Mouse (Mus musculus) brain, embryonic 14.5 days (tissue): ENCODE measurements at regions not wholly inside any gene's neighbourhood (a gene's known extent, or its start where the extent isn't known, plus 50 kb on each side); places are given as distances from the start of the nearest gene placed in this dataset.

Source experiments
- DNase-seq: peaks from one replicate; pipeline ENCODE4 v3.0.0-alpha.2; 2011; ENCODE audit warnings: low read depth
- CTCF ChIP-seq: fragments of 200-500 bp; IDR thresholded peaks from 2 replicates; pipeline ENCODE4 v1.5.1; 2012; ENCODE audit warnings: inconsistent platforms, mild to moderate bottlenecking, moderate library complexity, borderline replicate concordance; ENCODE audit not compliant: insufficient read depth, insufficient read length; ENCODE audit errors: extremely low read depth
- POLR2A ChIP-seq: fragments of 200-500 bp; IDR thresholded peaks from 2 replicates; pipeline ENCODE4 v1.6.1; 2012; ENCODE audit warnings: mild to moderate bottlenecking, inconsistent platforms, borderline replicate concordance; ENCODE audit not compliant: poor library complexity, insufficient read depth, insufficient read length, severe bottlenecking; ENCODE audit errors: extremely low read depth

DNA sequence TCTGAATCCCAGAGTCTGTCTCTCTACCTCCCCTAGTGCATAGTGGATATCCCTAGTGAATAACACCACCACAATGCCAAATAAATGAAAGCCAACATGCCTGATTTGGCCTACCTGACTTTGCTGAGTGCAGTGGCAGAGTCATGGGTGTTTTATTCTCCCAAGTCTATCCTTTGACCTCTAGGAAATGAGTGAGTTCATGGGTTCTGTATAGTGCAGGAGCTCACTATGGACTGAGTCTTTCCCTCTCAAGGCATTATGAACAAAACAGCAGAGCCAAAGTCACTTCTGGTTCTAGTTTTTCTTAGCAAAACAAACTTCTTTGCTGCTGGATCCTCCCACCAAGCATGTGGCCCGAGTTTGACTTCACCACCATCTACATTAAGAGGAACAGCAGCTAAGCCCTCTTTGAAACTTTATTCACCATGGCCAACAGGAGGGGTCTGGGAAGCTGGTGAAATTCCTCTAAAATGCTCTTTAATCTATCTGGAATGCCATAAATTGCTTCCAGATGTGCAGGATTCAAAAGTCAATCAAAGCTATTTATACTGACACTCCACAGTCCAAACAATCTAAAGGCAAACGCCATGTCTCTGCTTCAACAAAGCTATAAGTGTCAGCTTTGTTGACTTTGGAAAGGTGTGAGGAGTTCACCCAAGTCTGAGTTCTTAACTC lies 145.9 kb upstream of the Rarb start:
- TF ChIP-seq POLR2A (no peak), CTCF (no peak)
- DNase-seq: peak; percentile 10

- TF ChIP-seq CTCF (no peak), POLR2A (no peak)
These were observed 143.4 kb upstream of the Rarb start for GRCm38 (mm10) chr14:16962216-16962826.

DNA sequence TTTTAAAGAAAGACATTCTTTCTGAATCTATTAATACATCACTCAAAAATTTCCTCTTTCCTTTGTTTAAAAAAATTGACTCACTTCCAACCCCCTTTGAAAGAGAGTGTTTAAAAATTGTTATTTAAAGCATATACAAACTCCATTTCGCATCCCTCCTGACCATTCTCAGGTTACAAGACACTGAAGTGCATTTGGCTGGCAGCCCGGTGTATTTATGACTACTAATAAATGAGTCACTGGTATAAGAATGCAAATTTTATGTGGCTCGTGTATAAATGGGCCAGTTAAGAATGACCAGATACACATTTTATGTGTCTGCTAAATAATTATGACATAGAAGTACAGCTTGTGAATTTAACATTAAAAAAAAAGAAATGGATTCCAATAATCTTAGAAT lies 138.8 kb upstream of the Rarb start:
- peak; percentile 50 for DNase-seq
- TF ChIP-seq CTCF (no peak), POLR2A (no peak)

More at GRCm38 (mm10) chr14:16962216-16962826, 143.4 kb upstream of the Rarb start:
- DNase-seq: no peak

- no peak for TF ChIP-seq POLR2A
- TF ChIP-seq CTCF: no peak
- DNase-seq: peak; percentile 67
These were observed 135.8 kb upstream of the Rarb start for GRCm38 (mm10) chr14:16954511-16955443.

DNA sequence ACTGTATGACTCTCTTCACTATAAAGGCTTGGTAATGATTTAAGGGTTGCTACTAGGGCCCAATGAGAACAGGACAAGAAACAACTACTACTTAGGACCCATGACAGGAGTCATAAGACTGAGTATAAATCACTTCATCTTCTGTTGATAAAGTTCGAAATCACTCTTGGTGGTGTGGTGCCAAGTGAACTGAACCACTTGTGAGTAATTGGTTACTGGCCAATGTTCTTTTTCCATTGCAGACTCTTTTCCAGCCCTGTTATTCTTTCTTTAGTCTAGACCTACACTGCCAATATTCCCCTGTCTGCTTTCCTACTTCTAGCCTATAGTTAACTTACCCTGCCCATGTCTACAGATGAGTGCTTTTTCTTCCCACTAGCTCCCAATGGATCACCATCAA lies 129.8 kb upstream of the Rarb start:
- no peak for TF ChIP-seq CTCF
- no peak for TF ChIP-seq POLR2A
- DNase-seq: no peak

DNA sequence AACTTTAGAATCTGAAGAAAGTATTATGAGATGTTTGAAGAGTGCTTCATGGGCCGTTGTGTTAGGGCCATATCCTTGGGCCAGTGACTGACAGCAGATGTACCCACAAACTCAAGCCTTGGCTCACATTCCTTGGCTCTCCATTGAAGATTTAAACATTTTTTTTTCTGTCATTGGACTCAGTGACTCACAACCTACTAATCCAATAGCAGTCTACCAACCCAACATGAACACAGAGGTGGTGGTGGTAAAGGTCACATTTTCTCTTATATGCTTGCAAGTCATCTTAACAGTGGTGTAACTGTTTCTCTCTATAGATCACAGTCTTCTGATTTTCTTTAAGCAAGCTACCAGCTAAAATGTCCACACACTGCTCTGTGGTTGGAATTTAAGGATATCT lies 125.5 kb upstream of the Rarb start:
- DNase-seq: no peak
- TF ChIP-seq CTCF (no peak), POLR2A (no peak)

DNA sequence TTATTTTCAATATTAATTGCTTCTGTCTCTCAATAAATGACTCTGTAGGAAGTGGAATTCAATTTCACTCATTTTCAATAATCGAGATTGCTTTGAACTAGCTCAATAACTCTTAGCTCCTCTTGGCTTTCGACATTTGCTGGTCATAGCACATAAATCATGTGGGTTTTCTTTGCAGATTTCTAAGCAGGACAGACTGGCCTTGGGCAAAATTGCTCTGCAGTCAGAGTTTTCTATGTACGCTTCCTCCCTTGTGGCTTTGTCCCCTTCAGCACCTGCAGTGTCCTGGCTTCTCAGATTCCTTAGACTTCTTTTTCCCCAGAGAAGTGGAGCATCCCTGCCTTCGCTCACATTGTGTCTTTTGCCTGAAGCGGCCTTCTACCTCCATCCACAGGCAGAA lies 124.6 kb upstream of the Rarb start:
- no peak for TF ChIP-seq CTCF
- TF ChIP-seq POLR2A: no peak

GRCm38 (mm10) chr14:16927136-16927535 lies 108.2 kb upstream of the Rarb start:
- TF ChIP-seq POLR2A (no peak), CTCF (no peak)
- DNase-seq: no peak

More for the DNA sequence above, 124.6 kb upstream of the Rarb start:
- no peak for DNase-seq

- TF ChIP-seq CTCF: no peak
- no peak for TF ChIP-seq POLR2A
- no peak for DNase-seq
These were observed 82.7 kb upstream of the Rarb start for GRCm38 (mm10) chr14:16901534-16902147.

DNA sequence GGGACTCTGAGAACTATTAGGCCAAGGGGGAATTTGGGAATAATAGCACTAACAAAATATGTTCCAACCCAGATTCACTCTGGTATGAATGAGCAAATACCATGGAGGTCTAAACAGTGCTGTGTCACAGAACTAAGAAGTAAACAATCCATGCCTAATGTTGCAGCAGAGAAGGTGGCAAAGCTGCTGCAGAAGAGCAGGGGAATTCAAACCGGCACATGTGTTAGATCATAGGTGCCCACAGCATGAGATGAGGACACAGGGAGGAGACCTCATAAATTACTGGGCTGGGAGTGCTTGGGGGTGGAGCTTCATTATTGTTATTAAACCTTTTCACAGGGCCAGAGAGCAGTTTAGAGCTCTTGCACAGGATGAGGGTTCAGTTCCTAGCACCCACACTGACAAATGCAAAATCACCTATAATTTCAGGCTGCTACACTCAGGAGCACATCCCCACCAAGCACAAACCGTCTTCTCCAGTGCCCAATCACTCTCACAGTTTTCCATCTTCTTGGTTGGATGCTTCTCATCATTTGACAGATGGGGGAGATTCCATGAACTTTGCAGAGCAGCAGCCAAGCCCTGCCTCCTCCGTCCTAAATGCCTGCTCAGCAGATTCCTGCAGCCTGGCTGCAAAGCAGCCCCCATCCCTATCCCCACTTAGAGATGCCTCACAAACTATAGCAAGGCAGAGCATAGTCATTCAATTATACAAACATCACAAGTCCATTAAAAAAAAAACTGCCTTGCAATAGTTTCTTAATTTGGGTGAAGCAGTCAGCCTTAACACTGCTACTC lies 79.0 kb upstream of the Rarb start:
- TF ChIP-seq POLR2A (no peak), CTCF (no peak)
- peak; percentile 31 for DNase-seq

- no peak for DNase-seq
- TF ChIP-seq POLR2A (no peak), CTCF (no peak)
These were observed 78.0 kb upstream of the Rarb start for GRCm38 (mm10) chr14:16896974-16897373.
